Comparison of ENCODE assay signal across 8 mouse cellular contexts in the genomic region with DNA sequence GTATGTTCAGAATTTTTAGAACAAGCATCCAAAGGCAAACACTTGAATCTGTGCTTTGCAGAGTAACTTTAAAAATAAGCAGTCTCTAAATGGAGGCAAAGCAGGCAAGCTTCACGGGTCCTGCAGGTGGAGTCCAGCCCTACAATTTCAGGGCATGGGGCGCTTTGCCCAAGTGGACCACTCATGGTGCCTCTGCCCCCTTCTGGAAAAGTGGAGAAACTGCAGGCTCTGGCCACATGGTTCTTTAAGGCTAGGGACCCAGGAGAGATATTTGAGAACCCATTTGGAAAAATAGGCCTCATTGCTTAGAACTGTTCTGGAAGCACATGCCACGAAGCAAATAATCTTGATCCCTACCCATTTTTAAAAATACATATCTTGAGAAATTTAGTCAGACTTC. TPM values are rescaled to one million over a fixed set of nuclear protein-coding genes. Genes with fewer than 3 reads are reported as not detected.
DNase-seq lines count a peak whose midpoint lies in the region; ATAC-seq lines count a peak whose summit lies in the region.

No protein-coding gene starts in this region.

- 4% methylated on average over 3 of the region's 3 CpGs for WGBS in midbrain, embryonic 14.5 days
- WGBS in midbrain, embryonic 13.5 days = 11% methylated on average over 3 of the region's 3 CpGs
- WGBS in kidney, embryonic 14.5 days = 2% methylated on average over 3 of the region's 3 CpGs
- whole genome bisulfite sequencing in liver, embryonic 13.5 days (ENCODE audit: insufficient replicate concordance) = 4% methylated on average over 3 of the region's 3 CpGs

- no peak for ATAC-seq in midbrain, embryonic 14.5 days (ENCODE audit: low FRiP score, low TSS enrichment)
- no peak for ATAC-seq in midbrain, embryonic 13.5 days
- 0 out of 2 replicates have a peak, but pooled peaks have one; percentile 46 for ATAC-seq in kidney, embryonic 14.5 days (ENCODE audit: low FRiP score, low TSS enrichment)
- ATAC-seq in liver, embryonic 13.5 days (ENCODE audit: low read depth) = no peak

- H3K27ac ChIP-seq in midbrain, embryonic 14.5 days (replicated peaks; ENCODE audit: low read depth, low read length) = no peak overlapping the region
- no peak overlapping the region for H3K27ac ChIP-seq in midbrain, embryonic 13.5 days
- H3K27ac ChIP-seq in kidney, embryonic 14.5 days (ENCODE audit: low read depth, low read length) = no peak overlapping the region
- no peak overlapping the region for H3K27ac ChIP-seq in liver, embryonic 13.5 days

- no peaks in the 10 kb centered on the region for H3K9me3 ChIP-seq in midbrain, embryonic 14.5 days (ENCODE audit: control insufficient read depth, low read length)
- H3K9me3 ChIP-seq in midbrain, embryonic 13.5 days = no peaks in the 10 kb centered on the region
- H3K9me3 ChIP-seq in kidney, embryonic 14.5 days (ENCODE audit: control insufficient read depth, low read length) = no peaks in the 10 kb centered on the region
- H3K9me3 ChIP-seq in liver, embryonic 13.5 days (replicated peaks) = no peaks in the 10 kb centered on the region

- no peaks in the 10 kb centered on the region for H3K27me3 ChIP-seq in midbrain, embryonic 14.5 days (ENCODE audit: control insufficient read depth, insufficient read depth, low read length)
- no peaks in the 10 kb centered on the region for H3K27me3 ChIP-seq in midbrain, embryonic 13.5 days
- no peaks in the 10 kb centered on the region for H3K27me3 ChIP-seq in kidney, embryonic 14.5 days (ENCODE audit: control insufficient read depth, insufficient read depth, low read length)
- 0 out of 2 replicates have a peak, but pooled peaks cover 7% of the 10 kb centered on the region for H3K27me3 ChIP-seq in liver, embryonic 13.5 days

- H3K9ac ChIP-seq in midbrain, embryonic 14.5 days (replicated peaks; ENCODE audit: low read length) = no peak overlapping the region
- no peak overlapping the region for H3K9ac ChIP-seq in midbrain, embryonic 13.5 days (replicated peaks)
- H3K9ac ChIP-seq in kidney, embryonic 14.5 days (ENCODE audit: low read depth, low read length) = no peak overlapping the region
- no peak overlapping the region for H3K9ac ChIP-seq in liver, embryonic 13.5 days

- DNase-seq in midbrain, embryonic 14.5 days = peak; percentile 85
- DNase-seq in cerebellum, adult 11-12 months = peak; percentile 57
- peak; percentile 4 to 20 for DNase-seq in frontal cortex, postnatal 25 days (ENCODE audit: low spot score in 2 of 2)
- DNase-seq in liver, embryonic 13.5 days = peak; percentile 58
- peak; percentile 82 for DNase-seq in retina, postnatal 1 day
- DNase-seq in thymus, postnatal 36 days = peak; percentile 62 to 68

- no peaks in the 10 kb centered on the region for H3K36me3 ChIP-seq in midbrain, embryonic 14.5 days (ENCODE audit: control insufficient read depth, insufficient read depth, low read length)
- no peaks in the 10 kb centered on the region for H3K36me3 ChIP-seq in midbrain, embryonic 13.5 days
- no peaks in the 10 kb centered on the region for H3K36me3 ChIP-seq in kidney, embryonic 14.5 days (ENCODE audit: control insufficient read depth, insufficient read depth, low read length)
- no peaks in the 10 kb centered on the region for H3K36me3 ChIP-seq in liver, embryonic 13.5 days

- no peak overlapping the region for H3K4me2 ChIP-seq in midbrain, embryonic 14.5 days (ENCODE audit: low read length)
- H3K4me2 ChIP-seq in midbrain, embryonic 13.5 days (replicated peaks) = no peak overlapping the region
- H3K4me2 ChIP-seq in kidney, embryonic 14.5 days (replicated peaks; ENCODE audit: low read depth, low read length) = no peak overlapping the region
- no peak overlapping the region for H3K4me2 ChIP-seq in liver, embryonic 13.5 days

- no peaks in the 10 kb centered on the region for H3K4me1 ChIP-seq in midbrain, embryonic 14.5 days (ENCODE audit: control insufficient read depth, insufficient read depth, low read length)
- H3K4me1 ChIP-seq in midbrain, embryonic 13.5 days (replicated peaks) = no peaks in the 10 kb centered on the region
- H3K4me1 ChIP-seq in kidney, embryonic 14.5 days (ENCODE audit: control insufficient read depth, insufficient read depth, low read length) = no peaks in the 10 kb centered on the region
- H3K4me1 ChIP-seq in liver, embryonic 13.5 days (replicated peaks) = no peaks in the 10 kb centered on the region

- no peak overlapping the region for H3K4me3 ChIP-seq in midbrain, embryonic 14.5 days (replicated peaks; ENCODE audit: low read depth, low read length)
- no peak overlapping the region for H3K4me3 ChIP-seq in midbrain, embryonic 13.5 days (replicated peaks)
- H3K4me3 ChIP-seq in kidney, embryonic 14.5 days (ENCODE audit: low read length) = no peak overlapping the region
- no peak overlapping the region for H3K4me3 ChIP-seq in liver, embryonic 13.5 days (replicated peaks)

RNA-seq across cellular contexts. Expression of gene Elmsan1, which starts 30.5 kb away (rescaled TPM):
- 2.7 and 4.3 TPM in 2 replicates for polyA plus RNA-seq in midbrain, embryonic 14.5 days (2014; fragmentation: Nextera tagmentation; extraction: Ambion mirVana)
- polyA plus RNA-seq in midbrain, embryonic 13.5 days (2015; fragmentation: Nextera tagmentation; extraction: Ambion mirVana) = 3.6 and 5.2 TPM in 2 replicates
- 5.8 and 9.3 TPM in 2 replicates for polyA plus RNA-seq in kidney, embryonic 14.5 days (2014; fragmentation: Nextera tagmentation; extraction: Ambion mirVana)
- polyA plus RNA-seq in liver, embryonic 13.5 days (2015; fragmentation: Nextera tagmentation; extraction: Ambion mirVana) = 3.7 and 4.4 TPM in 2 replicates

RNA-seq across cellular contexts. Expression of gene Ptgr2, which starts 35.8 kb away (rescaled TPM):
- 14.0 and 14.4 TPM in 2 replicates for polyA plus RNA-seq in midbrain, embryonic 14.5 days (2014; fragmentation: Nextera tagmentation; extraction: Ambion mirVana)
- polyA plus RNA-seq in midbrain, embryonic 13.5 days (2015; fragmentation: Nextera tagmentation; extraction: Ambion mirVana) = 14.0 and 16.4 TPM in 2 replicates
- polyA plus RNA-seq in kidney, embryonic 14.5 days (2014; fragmentation: Nextera tagmentation; extraction: Ambion mirVana) = 12.8 and 21.1 TPM in 2 replicates
- polyA plus RNA-seq in liver, embryonic 13.5 days (2015; fragmentation: Nextera tagmentation; extraction: Ambion mirVana) = 29.3 and 36.5 TPM in 2 replicates

Comparison
In these comparisons a context has a peak if more than half of its experiments do, and no peak if none do; other contexts are left out.
1. DNase-seq: peak in every context shown above with its lines; median percentile 85 in midbrain, embryonic 14.5 days; 82 in retina, postnatal 1 day; 65 in thymus, postnatal 36 days; 58 in liver, embryonic 13.5 days; 57 in cerebellum, adult 11-12 months; 12 in frontal cortex, postnatal 25 days.